Mouse (Mus musculus): ENCODE data around the gene Arsb. TPM values are rescaled to one million over a fixed set of nuclear protein-coding genes. Genes with fewer than 3 reads are reported as not detected.

Arsb gene
- total and polyA plus RNA-seq, 3 experiments, result 4.6 to 9.6 (median 5.7) TPM

DNA sequence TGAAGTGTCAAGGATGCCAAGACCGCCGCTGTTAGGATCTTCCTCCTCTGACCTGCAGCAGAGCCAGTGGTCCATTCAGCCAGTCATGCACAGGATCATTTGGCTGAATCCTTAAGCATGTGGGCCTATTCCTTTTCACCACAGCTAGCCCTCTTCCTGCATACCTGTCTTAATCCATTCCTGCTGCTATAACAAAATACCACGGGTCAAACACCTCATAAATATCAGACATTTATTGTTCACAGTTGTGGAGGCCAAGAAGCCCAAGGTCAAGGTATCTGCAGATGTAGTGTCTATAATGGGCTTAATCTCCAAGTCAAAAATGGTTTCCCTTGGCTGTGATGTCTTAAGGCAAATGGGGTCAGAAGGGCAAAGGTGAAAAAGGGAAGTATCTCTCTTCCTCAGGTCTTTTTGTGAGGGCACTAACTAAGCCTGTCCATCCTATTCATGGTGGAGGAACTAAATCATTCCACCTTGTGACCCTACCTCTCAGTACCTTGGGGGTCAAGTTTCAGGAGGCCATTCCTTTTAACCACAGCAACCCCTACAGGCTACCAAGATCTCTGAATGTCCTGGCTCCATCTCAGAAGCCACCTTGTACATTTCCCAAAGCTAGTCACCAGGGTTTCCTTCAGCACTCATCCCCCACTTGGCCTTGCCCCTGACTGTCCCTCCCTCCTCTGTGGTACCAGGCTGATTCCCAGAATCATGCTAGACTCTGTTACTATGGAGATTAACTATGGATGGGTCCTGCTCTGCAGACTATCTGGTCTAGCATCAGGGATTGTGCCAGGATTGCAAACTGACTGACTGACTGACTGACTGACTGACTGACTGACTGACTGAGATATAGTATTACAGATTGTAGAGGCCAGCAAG is 128.2 kb downstream of the Arsb start:
- Histone ChIP-seq H3K4me3 (no peak overlapping the region), H3K27ac (no peak overlapping the region), H3K36me3 (ENCODE audit: control insufficient read depth, insufficient read depth, low read length) (no peaks in the 10 kb centered on the region), H3K27me3 (ENCODE audit: control insufficient read depth, insufficient read depth, low read length) (no peaks in the 10 kb centered on the region), H3K9ac (ENCODE audit: low read depth, low read length) (no peak overlapping the region), H3K79me2 (replicated peaks; ENCODE audit: control insufficient read depth, insufficient read depth, low read length) (no peaks in the 10 kb centered on the region), H3K4me1 (ENCODE audit: control insufficient read depth, insufficient read depth, low read length) (no peaks in the 10 kb centered on the region)
- WGBS, result over 99% methylated on average over 3 of the region's 3 CpGs
- TF ChIP-seq POLR2A (IDR thresholded peaks at IDR 0.05; ENCODE audit: insufficient read depth, low read depth, low read length) (no peak), EP300 (IDR thresholded peaks at IDR 0.05; ENCODE audit: insufficient read depth, low read depth, low read length) (no peak), CTCF (IDR thresholded peaks at IDR 0.05) (no peak)
- DNase-seq, result no peak
- intact Hi-C loops (cut with DNase I), result no loop called here

DNA sequence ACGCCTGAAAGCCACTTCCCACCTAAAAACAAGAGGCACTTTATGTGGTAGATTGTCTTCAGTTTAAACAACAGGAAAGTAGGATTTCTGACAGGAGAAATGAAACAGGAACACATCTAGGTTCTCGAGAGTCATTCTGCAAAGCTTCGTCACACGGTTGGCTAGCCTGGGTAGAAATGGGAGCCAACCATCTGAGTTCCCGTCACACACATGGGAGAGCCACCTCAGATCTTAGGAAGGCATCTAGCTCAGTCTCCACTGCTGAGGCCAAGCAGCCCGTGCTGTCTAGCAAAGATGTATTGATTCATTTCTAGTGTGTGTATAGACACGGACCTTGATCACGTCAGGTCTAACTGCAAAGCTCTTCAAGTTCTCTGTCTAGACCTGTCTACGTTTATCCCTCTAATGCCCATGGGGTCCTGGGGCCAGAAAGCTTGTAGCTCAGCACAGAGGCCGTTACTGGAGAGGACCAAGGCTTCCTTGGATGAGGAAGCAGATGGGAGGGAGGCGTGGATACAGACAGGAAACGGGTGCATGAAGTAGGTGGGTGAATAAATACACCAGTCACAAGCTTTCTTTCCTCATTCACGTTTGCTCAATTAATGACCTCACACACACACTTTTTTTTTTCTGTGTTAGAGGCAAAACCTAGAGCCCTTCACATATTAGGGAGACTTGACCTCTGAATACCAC is 129.7 kb downstream of the Arsb start:
- DNase-seq, result no peak
- Histone ChIP-seq H3K36me3 (ENCODE audit: control insufficient read depth, insufficient read depth, low read length) (no peaks in the 10 kb centered on the region), H3K9ac (ENCODE audit: low read depth, low read length) (no peak overlapping the region), H3K4me3 (no peak overlapping the region), H3K4me1 (ENCODE audit: control insufficient read depth, insufficient read depth, low read length) (no peaks in the 10 kb centered on the region), H3K27ac (no peak overlapping the region), H3K79me2 (replicated peaks; ENCODE audit: control insufficient read depth, insufficient read depth, low read length) (no peaks in the 10 kb centered on the region), H3K27me3 (ENCODE audit: control insufficient read depth, insufficient read depth, low read length) (no peaks in the 10 kb centered on the region)
- intact Hi-C loops (cut with DNase I), result no loop called here
- no peak for TF ChIP-seq CTCF (IDR thresholded peaks at IDR 0.05)
- no peak for TF ChIP-seq POLR2A (IDR thresholded peaks at IDR 0.05; ENCODE audit: insufficient read depth, low read depth, low read length)
- TF ChIP-seq EP300 (IDR thresholded peaks at IDR 0.05; ENCODE audit: insufficient read depth, low read depth, low read length), result no peak
- 80% methylated on average over 13 of the region's 13 CpGs for WGBS

GRCm38 (mm10) chr13:93902126-93902525 is 130.7 kb downstream of the Arsb start:
- Histone ChIP-seq H3K27me3 (ENCODE audit: control insufficient read depth, insufficient read depth, low read length) (no peaks in the 10 kb centered on the region), H3K4me1 (ENCODE audit: control insufficient read depth, insufficient read depth, low read length) (no peaks in the 10 kb centered on the region), H3K27ac (no peak overlapping the region), H3K4me3 (no peak overlapping the region), H3K9ac (ENCODE audit: low read depth, low read length) (no peak overlapping the region), H3K36me3 (ENCODE audit: control insufficient read depth, insufficient read depth, low read length) (no peaks in the 10 kb centered on the region), H3K79me2 (replicated peaks; ENCODE audit: control insufficient read depth, insufficient read depth, low read length) (no peaks in the 10 kb centered on the region)
- DNase-seq, result no peak
- WGBS, result 96% methylated on average over 2 of the region's 2 CpGs
- TF ChIP-seq POLR2A (IDR thresholded peaks at IDR 0.05; ENCODE audit: insufficient read depth, low read depth, low read length), result no peak
- TF ChIP-seq CTCF (IDR thresholded peaks at IDR 0.05), result no peak
- TF ChIP-seq EP300 (IDR thresholded peaks at IDR 0.05; ENCODE audit: insufficient read depth, low read depth, low read length), result no peak
- intact Hi-C loops (cut with DNase I), result no loop called here

DNA sequence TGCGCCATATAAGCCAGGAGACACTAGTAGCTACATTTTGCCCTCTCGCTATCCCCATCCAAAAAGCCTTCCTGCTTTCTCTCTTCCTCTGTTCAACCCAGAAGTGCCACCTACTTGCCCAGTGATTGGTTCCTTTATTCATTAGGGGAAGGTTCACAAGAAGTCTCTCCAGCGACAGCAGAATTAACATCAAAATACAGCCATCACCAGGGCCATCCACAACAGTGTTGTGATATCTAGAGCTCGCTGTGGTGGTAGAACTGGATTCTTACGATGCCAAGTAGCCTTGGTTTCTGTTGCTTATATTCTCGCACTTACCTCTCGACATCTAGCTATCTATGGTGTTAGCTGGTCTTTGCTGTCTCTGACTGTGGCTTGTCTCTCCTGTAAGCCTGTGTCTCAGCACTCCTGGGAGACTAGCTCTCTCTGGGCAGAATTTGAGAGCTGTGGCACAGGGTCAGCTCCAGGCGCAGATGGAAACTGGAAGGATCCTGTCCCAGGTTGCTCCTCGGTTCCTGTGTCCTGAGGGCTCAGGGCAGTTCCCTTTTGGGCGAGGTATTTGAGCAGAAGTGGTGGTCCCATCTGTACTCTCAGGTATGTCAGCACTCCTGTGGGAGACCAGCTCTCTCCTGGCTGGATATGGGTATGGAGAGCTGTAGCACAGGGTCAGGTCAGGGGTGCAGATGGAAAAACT is 135.3 kb downstream of the Arsb start:
- TF ChIP-seq POLR2A (IDR thresholded peaks at IDR 0.05; ENCODE audit: insufficient read depth, low read depth, low read length), result no peak
- TF ChIP-seq EP300 (IDR thresholded peaks at IDR 0.05; ENCODE audit: insufficient read depth, low read depth, low read length), result no peak
- no peak for TF ChIP-seq CTCF (IDR thresholded peaks at IDR 0.05)
- Histone ChIP-seq H3K79me2 (replicated peaks; ENCODE audit: control insufficient read depth, insufficient read depth, low read length) (no peaks in the 10 kb centered on the region), H3K27ac (no peak overlapping the region), H3K9ac (ENCODE audit: low read depth, low read length) (no peak overlapping the region), H3K36me3 (ENCODE audit: control insufficient read depth, insufficient read depth, low read length) (no peaks in the 10 kb centered on the region), H3K4me1 (ENCODE audit: control insufficient read depth, insufficient read depth, low read length) (peaks cover 1% of the 10 kb centered on the region; the same call in 1 of the 2 replicates), H3K4me3 (no peak overlapping the region), H3K27me3 (ENCODE audit: control insufficient read depth, insufficient read depth, low read length) (no peaks in the 10 kb centered on the region)
- intact Hi-C loops (cut with DNase I), result no loop called here
- DNase-seq, result no peak
- WGBS, result 94% methylated on average over 10 of the region's 10 CpGs

DNA sequence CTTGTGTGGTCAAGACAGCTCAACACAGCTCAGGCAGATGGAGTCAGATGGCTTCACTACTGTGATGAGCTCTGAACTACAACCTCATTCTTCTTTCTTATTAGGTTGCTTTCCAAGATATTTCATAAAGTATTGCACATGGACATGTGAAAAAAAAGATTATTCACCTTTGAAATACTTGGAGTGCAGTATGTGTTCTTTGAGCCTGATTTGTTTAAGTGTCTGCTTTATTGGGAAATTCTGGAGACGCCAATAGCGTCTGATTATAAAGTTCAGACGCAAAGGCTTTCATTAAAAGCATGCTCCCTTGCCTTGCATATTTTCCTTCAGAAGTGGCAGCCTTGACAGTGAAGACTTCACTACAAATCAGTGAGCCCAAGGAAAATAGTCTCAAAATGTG is 136.5 kb downstream of the Arsb start:
- Histone ChIP-seq H3K4me1 (ENCODE audit: control insufficient read depth, insufficient read depth, low read length) (peaks cover 1% of the 10 kb centered on the region; the same call in 1 of the 2 replicates), H3K4me3 (no peak overlapping the region), H3K79me2 (replicated peaks; ENCODE audit: control insufficient read depth, insufficient read depth, low read length) (no peaks in the 10 kb centered on the region), H3K36me3 (ENCODE audit: control insufficient read depth, insufficient read depth, low read length) (no peaks in the 10 kb centered on the region), H3K9ac (ENCODE audit: low read depth, low read length) (no peak overlapping the region), H3K27me3 (ENCODE audit: control insufficient read depth, insufficient read depth, low read length) (no peaks in the 10 kb centered on the region), H3K27ac (no peak overlapping the region)
- TF ChIP-seq CTCF (IDR thresholded peaks at IDR 0.05), result no peak
- no peak for TF ChIP-seq EP300 (IDR thresholded peaks at IDR 0.05; ENCODE audit: insufficient read depth, low read depth, low read length)
- no peak for TF ChIP-seq POLR2A (IDR thresholded peaks at IDR 0.05; ENCODE audit: insufficient read depth, low read depth, low read length)
- WGBS, result 96% methylated on average over 3 of the region's 3 CpGs
- no peak for DNase-seq
- intact Hi-C loops (cut with DNase I), result no loop called here

All from heart, adult 2 months (tissue).